Mouse (Mus musculus) liver, adult 2 months (tissue): ENCODE data around the gene A830031A19Rik. TPM values are rescaled to one million over a fixed set of nuclear protein-coding genes. Genes with fewer than 3 reads are reported as not detected.

Source experiments
- DNase-seq: peaks from one replicate; pipeline ENCODE4 v3.0.0-alpha.2; 2011; ENCODE audit warnings: low read depth, low spot score; ENCODE audit errors: extremely low read depth
- H3K27ac ChIP-seq: fragments of 200-500 bp; replicated peaks from 2 replicates; pipeline ENCODE4 v1.5.1; 2012; ENCODE audit warnings: low read depth, mild to moderate bottlenecking, control low read depth, inconsistent platforms, low read length; ENCODE audit not compliant: insufficient read depth
- H3K27me3 ChIP-seq: fragments of 200-500 bp; 2 replicates; pipeline ENCODE4 v1.6.1; 2012; ENCODE audit warnings: mild to moderate bottlenecking, moderate library complexity, low read length, inconsistent platforms; ENCODE audit not compliant: control insufficient read depth, insufficient read depth
- H3K36me3 ChIP-seq: fragments of 200-500 bp; 2 replicates; pipeline ENCODE4 v1.6.1; 2012; ENCODE audit warnings: low read length, inconsistent platforms; ENCODE audit not compliant: control insufficient read depth, insufficient read depth
- H3K4me1 ChIP-seq: fragments of 200-500 bp; 2 replicates; pipeline ENCODE4 v1.6.1; 2011; ENCODE audit warnings: low read length; ENCODE audit not compliant: control insufficient read depth, insufficient read depth
- H3K4me3 ChIP-seq: fragments of 200-500 bp; 2 replicates; pipeline ENCODE4 v1.5.1; 2011; ENCODE audit warnings: low read depth, mild to moderate bottlenecking, control low read depth, low read length, moderate library complexity; ENCODE audit not compliant: insufficient read depth
- H3K79me2 ChIP-seq: fragments of 200-500 bp; 2 replicates; pipeline ENCODE4 v1.6.1; 2012; ENCODE audit warnings: inconsistent platforms, mild to moderate bottlenecking, low read length, moderate library complexity; ENCODE audit not compliant: control insufficient read depth, insufficient read depth
- H3K9ac ChIP-seq: fragments of 200-500 bp; 2 replicates; pipeline ENCODE4 v1.6.1; 2012; ENCODE audit warnings: low read depth, mild to moderate bottlenecking, control low read depth, inconsistent platforms, low read length
- CTCF ChIP-seq: fragments of 200-500 bp; IDR thresholded peaks from 2 replicates; pipeline ENCODE4 v1.5.1; 2011; ENCODE audit warnings: low read depth, low read length, control low read depth
- POLR2A ChIP-seq: fragments of 200-500 bp; IDR thresholded peaks from 2 replicates; pipeline ENCODE4 v1.6.1; 2011; ENCODE audit warnings: low read length, control low read depth; ENCODE audit not compliant: insufficient read depth; ENCODE audit errors: extremely low read depth
- WGBS: fragments of 180-500 bp; shearing (Covaris S2); methylation state at CpG from one replicate; pipeline ENCODE4 v1.1.7; 2018; 5-methylcytosine and 5-hydroxymethylcytosine counted together
- polyA plus RNA-seq: library from polyadenylated mRNA; depleted of rRNA; stranded (reverse); fragments of >200 nt; gene quantifications from 2 replicates; pipeline ENCODE4 v1.2.3, GENCODE M21; 2012
- total RNA-seq: library from RNA; depleted of rRNA; stranded (reverse); fragments of >200 nt; gene quantifications from 2 replicates; pipeline ENCODE4 v1.2.3, GENCODE M21; 2014

The A830031A19Rik gene
- total and polyA plus RNA-seq, 2 experiments, result not detected

DNA sequence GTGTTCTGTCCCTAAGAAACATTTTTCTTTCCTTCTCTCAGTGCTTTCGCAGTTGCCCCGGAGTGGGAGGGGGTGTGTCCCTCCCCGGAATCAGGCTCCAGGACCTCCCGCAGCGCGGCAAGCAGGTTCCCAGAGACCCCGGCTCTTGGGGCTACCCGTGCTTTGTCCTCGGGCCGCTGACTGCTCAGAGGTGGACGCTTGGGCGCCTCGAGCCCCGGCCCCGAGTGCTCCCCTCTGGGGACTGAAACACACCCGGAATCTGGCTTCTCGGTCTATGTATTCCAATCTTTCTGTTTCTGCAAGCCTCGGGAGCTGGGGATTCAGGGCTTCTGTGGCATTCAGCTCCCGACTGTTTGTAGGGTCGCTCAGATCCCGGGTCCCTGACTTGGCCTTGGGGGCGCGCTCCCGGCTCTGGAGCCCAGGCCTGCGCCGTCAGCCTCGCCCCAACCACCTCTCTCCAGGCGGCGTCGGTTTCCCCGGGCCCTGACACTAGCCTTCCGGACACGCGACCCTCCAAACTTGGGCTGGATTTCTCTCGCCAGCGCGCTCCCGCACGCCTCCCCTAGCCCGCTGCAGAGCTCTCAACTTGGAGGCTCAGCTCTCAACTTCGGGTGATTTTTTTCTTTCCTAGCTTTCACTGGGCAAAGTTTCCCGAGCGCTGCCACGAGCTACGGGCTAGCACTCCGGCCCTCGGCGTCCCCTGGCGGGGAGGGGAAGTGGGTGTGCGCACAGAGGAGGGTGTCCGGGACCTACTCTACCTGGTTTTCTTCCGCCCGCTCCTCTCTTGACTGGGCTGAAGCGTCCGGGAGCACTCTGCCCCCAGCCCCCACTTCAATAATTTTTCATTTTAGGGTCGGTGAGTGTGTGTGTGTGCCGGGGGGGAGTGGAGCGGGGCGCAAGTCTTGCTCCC lies 2.2 kb upstream of the A830031A19Rik start:
- no peak for DNase-seq
- Histone ChIP-seq H3K79me2 (no peaks in the 10 kb centered on the region), H3K27ac (no peak overlapping the region), H3K4me3 (peak overlapping the region; percentile 59; the same call in 1 of the 2 replicates), H3K27me3 (peaks cover 36% of the 10 kb centered on the region), H3K36me3 (no peaks in the 10 kb centered on the region), H3K9ac (no peak overlapping the region), H3K4me1 (peaks cover 11% of the 10 kb centered on the region)
- TF ChIP-seq CTCF, result peak; percentile 17; the same call in 1 of the 2 replicates
- no peak for TF ChIP-seq POLR2A
- WGBS, result under 1% methylated on average over 59 of the region's 59 CpGs

DNA sequence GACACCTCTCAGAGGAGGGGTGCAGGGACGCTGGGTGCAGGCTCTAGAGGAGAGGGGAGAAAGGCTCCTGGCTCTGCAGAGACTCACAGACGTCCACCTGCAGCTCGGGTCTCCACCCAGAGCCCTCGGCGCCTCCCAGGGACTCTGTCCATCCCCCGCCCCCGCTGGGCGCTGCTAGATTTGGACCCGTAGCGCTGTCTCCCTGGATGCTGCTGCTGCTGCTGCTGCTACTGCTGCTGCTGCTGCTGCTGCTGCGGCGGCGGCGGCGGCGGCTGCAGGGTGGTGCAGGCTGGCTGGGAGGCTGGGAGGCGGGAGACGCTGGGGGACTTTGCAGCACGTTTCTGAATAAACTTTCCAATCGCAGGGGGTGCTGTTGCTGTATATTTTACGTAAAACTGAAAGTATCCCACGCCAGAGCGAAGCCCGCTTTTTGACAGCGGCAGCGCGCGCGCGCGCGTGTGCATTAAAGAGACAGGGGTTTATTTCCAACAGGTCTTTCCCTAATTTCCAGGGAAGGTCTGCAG lies 1.3 kb upstream of the A830031A19Rik start:
- no peak for TF ChIP-seq POLR2A
- TF ChIP-seq CTCF, result no peak

GRCm38 (mm10) chr11:24075486-24076126 lies 752 bp upstream of the A830031A19Rik start:
- Histone ChIP-seq H3K9ac (no peak overlapping the region), H3K4me3 (no peak overlapping the region; the same call in 1 of the 2 replicates), H3K27ac (no peak overlapping the region), H3K36me3 (no peaks in the 10 kb centered on the region), H3K79me2 (no peaks in the 10 kb centered on the region), H3K27me3 (peaks cover 32% of the 10 kb centered on the region), H3K4me1 (peaks cover 8% of the 10 kb centered on the region)
- WGBS, result 2% methylated on average over 17 of the region's 17 CpGs
- TF ChIP-seq CTCF (no peak), POLR2A (no peak)
- no peak for DNase-seq

More for the DNA sequence above, 1.3 kb upstream of the A830031A19Rik start:
- no peak overlapping the region for H3K9ac ChIP-seq
- peak overlapping the region; percentile 59 for H3K4me3 ChIP-seq
- WGBS, result under 1% methylated on average over 32 of the region's 32 CpGs
- H3K27ac ChIP-seq, result no peak overlapping the region
- H3K27me3 ChIP-seq, result peaks cover 33% of the 10 kb centered on the region
- no peaks in the 10 kb centered on the region for H3K79me2 ChIP-seq
- no peak for DNase-seq
- no peaks in the 10 kb centered on the region for H3K36me3 ChIP-seq
- H3K4me1 ChIP-seq, result peaks cover 8% of the 10 kb centered on the region

GRCm38 (mm10) chr11:24074021-24074591 lies 748 bp downstream of the A830031A19Rik start:
- H3K4me3 ChIP-seq, result no peak overlapping the region
- WGBS, result 5% methylated on average over 18 of the region's 18 CpGs
- H3K9ac ChIP-seq, result no peak overlapping the region
- H3K27ac ChIP-seq, result no peak overlapping the region
- no peaks in the 10 kb centered on the region for H3K79me2 ChIP-seq
- no peak for DNase-seq
- TF ChIP-seq POLR2A (no peak), CTCF (no peak)
- peaks cover 8% of the 10 kb centered on the region; the same call in 1 of the 2 replicates for H3K4me1 ChIP-seq
- H3K27me3 ChIP-seq, result peaks cover 25% of the 10 kb centered on the region
- no peaks in the 10 kb centered on the region for H3K36me3 ChIP-seq

DNA sequence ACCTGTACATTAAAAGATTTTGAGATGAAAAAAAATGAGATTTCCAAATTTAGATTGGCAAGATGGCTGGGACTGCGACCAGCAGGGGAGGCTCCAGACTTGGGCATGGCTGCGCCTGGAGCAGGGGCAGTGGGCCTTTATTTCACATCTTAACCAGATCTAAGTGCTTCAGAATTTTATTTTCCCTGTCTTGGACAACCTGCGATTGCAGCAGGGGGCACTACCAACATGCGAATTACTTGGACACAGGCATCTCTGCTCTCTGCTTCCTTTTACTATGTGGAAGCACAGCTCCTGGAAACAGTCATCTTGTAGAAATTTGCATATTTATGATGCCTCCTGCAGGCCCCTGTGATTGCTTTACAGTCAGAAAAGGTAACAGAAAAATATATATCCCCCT lies 9.5 kb downstream of the A830031A19Rik start:
- H3K27me3 ChIP-seq, result peaks cover 2% of the 10 kb centered on the region; the same call in 1 of the 2 replicates
- H3K79me2 ChIP-seq, result no peaks in the 10 kb centered on the region
- H3K27ac ChIP-seq, result no peak overlapping the region
- H3K36me3 ChIP-seq, result no peaks in the 10 kb centered on the region
- 67% methylated on average over 4 of the region's 4 CpGs for WGBS
- DNase-seq, result no peak
- TF ChIP-seq POLR2A, result no peak
- TF ChIP-seq CTCF, result 0 out of 2 replicates have a peak, but pooled peaks have one; percentile 18
- H3K9ac ChIP-seq, result no peak overlapping the region
- no peak overlapping the region for H3K4me3 ChIP-seq
- H3K4me1 ChIP-seq, result no peaks in the 10 kb centered on the region
